Mouse (Mus musculus) mature B cell (primary cell): ENCODE data around the gene Dus1l.
"Not testable (repeated sequence)": the region's sequence is repeated elsewhere in the genome, so short reads cannot be mapped to it uniquely, and the experiment has no call there.

Experiments used
- in situ Hi-C: fragments of 300-500 bp; cut with MboI; formaldehyde crosslinking; loops from 2 replicates; pipeline ENCODE4 v1.14.3; 2019

Gene Dus1l

DNA sequence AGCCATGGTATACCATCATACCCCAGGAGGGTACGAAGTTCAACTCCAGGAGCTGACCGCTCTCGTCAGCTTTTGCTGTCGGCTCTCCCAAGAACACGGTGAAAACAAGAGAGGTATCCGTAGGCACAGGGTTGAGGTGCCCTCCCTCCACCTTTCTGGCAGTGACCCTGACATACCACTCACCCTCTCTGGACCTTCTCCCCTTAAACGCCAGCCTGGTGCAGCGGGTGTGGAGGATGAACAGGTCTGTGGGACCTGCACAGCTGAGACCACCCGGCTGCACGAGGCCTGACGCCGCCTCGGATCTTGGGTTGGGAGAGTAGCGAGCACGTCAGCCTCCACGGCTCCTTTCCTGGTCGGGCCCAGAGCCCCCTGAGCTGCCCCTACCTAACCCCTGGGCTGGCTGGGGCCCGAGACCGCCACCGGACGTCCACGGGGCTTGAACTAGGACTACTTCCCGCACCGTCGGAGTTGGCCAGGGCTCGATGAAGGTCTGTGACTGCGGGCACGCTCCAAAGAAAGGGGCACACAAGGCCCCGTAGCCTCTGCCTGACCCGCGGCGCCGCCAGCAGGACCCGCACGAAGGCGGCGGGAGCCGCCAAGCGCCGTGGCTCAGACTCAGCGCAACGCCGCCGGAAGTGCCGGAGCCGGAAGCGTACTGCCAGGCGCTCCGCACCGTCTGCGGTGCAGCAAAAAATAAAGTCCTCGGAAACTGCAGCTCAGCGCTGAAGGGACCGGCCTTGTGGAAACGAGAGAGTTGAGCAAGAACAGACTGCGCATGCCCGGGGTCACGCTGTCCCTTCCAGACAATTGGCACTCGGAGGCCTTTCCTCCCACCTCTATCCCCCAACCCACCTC is at the start of gene Dus1l:
Gene Dus1l, minus strand, starts transcription at position 648 of the 858 bp plus-strand sequence.
- in situ Hi-C loops, result no loop called here

DNA sequence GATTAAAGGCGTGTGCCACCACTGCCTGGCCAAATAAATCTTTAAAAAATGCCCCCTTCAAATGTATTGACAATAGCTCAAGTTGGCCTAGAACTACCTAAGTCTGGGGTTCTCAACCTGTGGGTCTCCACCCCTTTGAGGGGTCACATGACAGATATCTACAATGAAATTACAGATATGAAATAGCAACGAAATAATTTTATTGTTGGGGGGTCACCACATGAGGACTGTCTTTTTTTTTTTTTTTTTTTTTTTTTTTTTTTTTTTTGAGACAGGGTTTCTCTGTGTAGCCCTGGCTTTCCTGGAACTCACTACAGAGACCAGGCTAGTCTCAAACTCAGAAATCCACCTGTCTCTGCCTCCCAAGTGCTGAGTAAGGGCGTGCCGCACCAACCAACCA is 48.1 kb upstream of the Dus1l start:
- in situ Hi-C loops, result no loop called here

GRCm38 (mm10) chr11:120833555-120834280 is 37.5 kb upstream of the Dus1l start:
- in situ Hi-C loops, result no loop called here

DNA sequence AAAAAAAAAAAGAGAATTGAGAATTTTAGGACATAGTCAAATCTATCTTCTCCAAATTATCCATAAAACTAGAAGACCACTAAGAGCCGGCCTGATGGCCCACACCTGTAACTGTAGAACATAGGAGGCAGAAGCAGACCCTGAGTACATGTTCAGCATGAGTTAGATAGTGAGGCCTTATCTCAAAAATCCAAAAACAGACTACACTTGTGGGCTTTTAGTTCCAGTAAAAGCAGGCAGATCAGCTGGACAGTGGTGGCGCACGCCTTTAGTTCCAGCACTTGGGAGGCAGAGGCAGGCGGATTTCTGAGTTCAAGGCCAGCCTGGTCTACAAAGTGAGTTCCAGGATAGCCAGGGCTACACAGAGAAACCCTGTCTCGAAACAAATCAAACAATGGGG is 36.8 kb upstream of the Dus1l start:
- in situ Hi-C loops, result not testable (repeated sequence)

DNA sequence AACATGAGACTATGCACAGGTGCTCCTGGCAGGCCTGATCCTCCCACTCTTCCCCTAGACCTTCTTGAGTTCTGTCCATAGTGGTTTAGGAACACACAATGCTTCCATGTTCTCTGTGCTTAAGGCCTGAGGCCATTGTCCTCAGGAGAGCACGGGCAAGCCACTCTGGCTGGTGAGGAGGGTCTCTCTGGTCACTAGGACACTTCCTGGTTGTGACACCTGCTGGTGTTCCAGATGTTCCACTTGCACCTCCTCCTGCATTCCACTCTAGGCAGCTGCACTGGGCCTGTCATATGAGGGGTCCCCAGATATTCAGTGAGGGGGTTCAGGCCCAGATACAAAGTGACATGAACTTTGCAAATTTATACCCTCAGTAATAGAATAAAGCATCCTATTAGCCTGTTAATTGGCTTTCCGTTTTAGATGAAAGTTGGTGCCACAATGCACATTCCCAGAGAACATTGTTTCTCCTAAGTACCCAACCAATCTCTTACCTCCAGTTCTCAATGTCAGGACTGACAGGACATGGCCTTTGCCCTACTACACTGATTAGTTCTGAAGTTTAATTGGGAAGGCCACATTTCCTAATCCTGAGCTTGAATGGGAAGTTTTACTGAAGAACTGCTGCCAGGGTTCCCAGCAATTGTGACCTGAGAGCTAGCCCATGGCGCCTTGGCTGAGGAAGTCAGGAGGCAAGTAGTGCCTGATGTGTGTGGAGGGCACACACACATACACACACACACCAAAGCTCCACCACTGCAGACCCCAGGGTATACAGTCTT is 35.6 kb upstream of the Dus1l start:
- in situ Hi-C loops, result no loop called here

DNA sequence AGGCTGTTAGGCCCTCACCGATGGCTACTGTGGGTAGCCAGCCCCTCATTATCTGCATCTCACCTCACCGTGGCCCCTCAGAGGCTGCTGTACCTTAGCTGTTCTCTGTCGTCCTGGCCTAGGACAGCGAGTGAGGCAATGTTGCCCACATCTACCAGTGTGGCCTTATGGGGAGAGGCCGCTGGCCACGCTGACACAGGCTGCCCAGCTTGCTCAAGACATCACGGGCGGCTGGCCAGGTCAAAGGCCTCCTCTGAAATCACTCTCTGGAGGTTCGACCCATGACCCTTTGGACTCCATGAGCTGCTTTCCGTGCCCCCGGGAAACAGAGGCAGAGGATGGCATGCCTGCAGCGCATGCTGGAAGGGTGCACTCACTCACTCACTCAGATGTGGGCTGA is 34.5 kb upstream of the Dus1l start:
- in situ Hi-C loops, result no loop called here

DNA sequence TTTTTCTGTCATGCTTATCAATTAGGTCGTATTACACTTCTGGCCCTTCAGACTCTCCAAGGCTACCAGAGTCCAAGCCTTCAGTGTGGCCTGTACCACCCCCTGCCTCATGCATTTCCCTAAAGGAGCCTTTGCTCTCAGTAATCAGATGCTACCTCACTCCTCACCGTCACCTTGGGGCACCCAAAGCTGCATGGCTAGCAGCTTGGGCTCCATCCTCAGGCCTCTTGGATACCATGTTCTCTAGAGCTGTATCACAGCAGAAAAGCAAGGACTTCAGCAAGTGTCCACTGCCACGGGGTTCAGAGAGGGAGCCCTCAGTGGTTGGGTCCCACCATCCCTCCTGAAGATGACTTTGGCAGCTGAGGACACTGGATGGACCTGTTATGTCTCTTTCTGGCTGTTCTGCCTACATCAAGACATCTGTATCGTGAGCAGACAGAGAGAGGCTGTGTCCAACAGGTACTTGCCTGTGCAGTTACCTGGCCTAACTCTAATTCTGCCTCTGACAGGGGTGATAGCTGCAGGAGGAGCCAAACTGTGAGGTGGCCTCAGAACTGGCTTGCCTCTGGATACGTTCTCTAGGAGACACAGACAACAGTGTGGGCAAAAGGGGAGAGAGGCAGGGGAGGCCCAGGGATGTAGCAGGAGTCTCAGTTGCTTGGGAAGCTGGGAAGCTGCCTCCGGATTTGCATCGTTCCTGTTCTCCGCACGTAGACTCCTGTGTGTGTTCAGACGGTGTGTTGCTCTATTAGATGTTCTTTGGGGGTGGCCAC is 33.7 kb upstream of the Dus1l start:
- in situ Hi-C loops, result no loop called here

DNA sequence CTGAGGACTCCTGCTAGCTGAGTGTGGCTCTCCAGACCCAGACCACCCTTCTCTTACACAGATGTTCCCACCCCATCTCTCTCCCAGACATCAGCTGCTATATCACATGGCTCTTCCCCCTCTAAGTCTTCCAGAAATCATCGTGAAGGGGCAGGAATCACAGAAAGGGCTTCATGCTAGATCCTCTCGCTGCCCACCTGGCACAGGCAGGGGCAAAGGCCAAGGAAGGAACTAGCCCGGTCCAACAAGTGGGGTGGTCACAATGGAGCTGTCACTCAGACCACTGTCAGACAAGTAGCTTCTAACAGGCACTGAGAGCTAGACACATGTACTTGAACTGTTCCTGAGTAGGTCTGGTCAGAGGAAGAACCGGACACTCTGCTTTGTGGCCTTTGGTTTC is 32.2 kb upstream of the Dus1l start:
- in situ Hi-C loops, result no loop called here

- in situ Hi-C loops, result no loop called here
Observed at GRCm38 (mm10) chr11:120826016-120826953, 30.1 kb upstream of the Dus1l start.

- in situ Hi-C loops, result no loop called here
Observed at GRCm38 (mm10) chr11:120825289-120825863, 29.2 kb upstream of the Dus1l start.

- in situ Hi-C loops, result no loop called here
Observed at GRCm38 (mm10) chr11:120824787-120825288, 28.6 kb upstream of the Dus1l start.

DNA sequence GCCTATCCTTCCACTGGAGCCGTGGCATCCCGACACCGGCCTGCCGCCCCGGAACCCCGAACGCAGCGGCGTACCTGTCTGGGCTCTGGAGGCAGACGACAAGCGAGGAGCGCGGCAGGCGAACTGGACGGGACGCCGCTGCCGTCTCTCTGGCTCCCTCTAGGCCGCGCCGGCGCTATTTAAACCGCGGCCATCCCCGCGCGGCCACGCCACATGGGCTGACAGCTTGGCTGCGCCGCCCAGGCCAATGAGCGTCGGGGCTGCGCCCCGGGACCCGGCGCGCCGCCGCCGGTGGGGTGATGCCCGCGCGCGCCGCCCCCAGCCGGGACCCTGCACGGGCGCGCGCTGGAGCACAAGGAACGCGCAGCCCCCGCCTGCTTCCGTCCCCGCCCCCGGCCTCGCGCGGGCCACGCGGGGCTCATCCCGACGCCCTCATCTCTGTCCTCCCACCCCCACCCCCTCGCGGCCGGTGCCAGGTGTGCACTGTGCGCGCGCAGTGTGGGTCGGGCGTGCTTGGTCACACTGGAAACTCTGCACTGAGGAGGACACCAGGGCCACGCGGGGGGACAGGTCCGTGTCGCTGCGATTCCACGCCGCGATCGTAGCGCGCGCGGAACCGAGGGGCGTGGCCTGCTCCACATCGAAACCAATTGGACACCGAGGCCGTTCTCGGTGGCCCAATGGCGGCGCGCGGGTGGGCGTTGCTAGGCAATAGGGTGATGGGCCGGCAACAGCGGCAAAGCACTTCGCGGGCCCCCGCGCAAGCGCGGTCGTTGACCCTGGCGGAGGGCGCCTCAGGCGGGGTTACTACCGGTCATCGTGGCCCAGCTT is 28.0 kb upstream of the Dus1l start, which contains the start of gene Fasn:
Gene Fasn, minus strand, starts transcription at position 592 of the 831 bp plus-strand sequence.
- in situ Hi-C loops, result no loop called here

- in situ Hi-C loops, result no loop called here
Observed at GRCm38 (mm10) chr11:120823551-120823947, 27.3 kb upstream of the Dus1l start.

GRCm38 (mm10) chr11:120822831-120823550 is 26.8 kb upstream of the Dus1l start:
- in situ Hi-C loops, result no loop called here

- in situ Hi-C loops, result no loop called here
Observed at GRCm38 (mm10) chr11:120822321-120822720, 26.1 kb upstream of the Dus1l start.

DNA sequence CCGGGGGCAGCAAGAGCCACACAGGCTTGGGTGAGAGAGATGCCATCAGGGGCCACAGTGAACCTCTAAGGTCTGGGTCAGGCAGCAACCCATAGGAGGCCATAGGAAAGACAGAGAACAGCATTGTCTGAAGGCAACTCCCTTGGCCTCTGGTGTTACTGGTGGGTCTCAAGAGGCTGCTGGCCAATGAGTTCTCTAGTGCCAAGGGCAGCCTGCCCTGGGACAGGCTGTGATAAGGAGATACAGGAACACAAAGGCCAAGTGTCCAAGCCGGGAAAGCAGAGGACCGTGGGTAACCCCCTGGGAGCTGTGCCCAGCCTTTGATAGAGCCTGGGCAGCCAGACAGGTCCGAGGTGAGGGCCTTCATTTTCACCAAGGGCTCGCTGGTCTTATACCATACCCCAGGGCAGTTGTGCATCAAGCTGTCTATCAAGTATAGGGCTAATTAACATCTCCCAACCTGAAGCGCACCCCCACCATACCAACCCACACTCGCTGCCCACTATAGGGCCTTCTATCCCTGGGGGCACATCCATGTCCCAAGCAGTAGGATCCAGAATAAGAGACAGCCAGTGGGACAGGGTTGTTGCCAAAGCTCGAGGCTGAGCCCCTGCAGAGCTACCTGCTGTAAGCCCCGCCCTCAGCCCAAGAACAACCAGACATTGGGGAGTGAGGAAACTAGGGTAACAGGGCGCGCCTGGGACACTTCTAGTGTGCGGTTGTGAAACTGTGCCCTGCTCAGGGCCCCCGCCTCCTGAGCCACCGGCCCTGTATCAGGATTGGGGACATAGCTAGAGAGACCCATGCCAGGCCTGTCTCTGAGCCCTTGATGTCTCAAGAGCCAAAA is 25.1 kb upstream of the Dus1l start:
- in situ Hi-C loops, result no loop called here

DNA sequence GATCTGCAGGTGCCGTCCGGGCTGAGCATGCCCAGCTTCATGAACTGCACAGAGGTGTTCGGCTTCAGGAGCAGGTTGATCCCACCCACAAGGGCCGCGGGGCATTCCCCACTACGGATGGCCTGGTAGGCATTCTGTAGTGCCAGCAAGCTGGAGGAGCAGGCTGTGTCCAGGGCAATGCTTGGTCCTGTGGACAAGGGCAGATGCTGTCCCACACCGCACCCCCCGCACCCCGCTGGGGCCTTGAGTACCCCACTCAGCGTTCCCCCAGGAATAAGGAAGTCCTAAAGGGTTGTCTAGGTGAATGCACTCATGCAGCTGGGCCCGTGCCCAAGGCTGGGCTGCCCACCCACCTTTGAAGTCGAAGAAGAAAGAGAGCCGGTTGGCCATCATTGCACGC is 24.3 kb upstream of the Dus1l start:
- in situ Hi-C loops, result no loop called here
